Mouse (Mus musculus) naive thymus-derived CD4-positive, alpha-beta T cell, adult 2 months (primary cell): ENCODE results near the gene Zbtb40.

Experiments used
- DNase-seq: peaks from one replicate; pipeline ENCODE4 v3.0.0-alpha.2; 2011; ENCODE audit warnings: low read depth

Gene Zbtb40

GRCm38 (mm10) chr4:137033115-137033887, 15.3 kb downstream of the Zbtb40 start:
- no peak for DNase-seq

DNA sequence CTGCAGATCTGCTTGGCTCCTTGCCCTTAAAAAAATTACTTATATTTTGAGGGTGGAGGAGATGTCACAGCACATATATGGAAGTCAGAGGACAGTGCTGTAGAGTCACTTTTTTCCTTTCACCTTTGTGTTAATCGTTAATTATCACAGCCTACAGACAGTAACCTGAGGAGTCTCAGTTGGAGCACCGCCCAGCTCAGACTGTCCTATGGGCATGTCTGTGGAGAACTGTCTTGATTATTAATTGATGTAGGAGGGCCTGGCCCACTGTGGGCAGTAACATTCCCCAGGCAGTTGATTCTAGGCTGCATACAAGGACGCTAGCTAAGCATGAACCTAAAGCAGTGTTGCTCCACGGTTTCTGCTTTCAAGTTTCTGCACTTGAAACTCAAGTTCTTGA, 16.1 kb downstream of the Zbtb40 start:
- DNase-seq = no peak

DNA sequence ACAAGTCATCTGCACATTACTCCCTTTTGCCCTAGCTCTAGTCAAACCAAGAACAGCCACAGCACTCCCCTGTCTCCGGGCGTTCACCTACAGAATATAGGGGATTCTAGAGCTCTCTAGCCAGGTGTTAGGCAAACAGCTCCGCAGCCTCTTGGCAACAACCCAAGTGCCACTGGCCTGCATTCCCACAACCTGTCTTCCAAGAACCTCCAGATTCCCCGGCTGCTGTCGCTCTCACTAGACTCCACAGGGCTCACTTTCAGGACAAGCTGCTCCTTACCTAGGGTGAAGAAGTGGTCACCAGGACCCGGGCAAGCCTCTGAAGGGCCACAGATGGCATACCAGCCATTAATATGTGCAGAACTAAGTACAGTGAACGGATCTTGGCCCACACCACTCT, 17.3 kb downstream of the Zbtb40 start:
- no peak for DNase-seq

- DNase-seq = no peak
Observed at GRCm38 (mm10) chr4:137029348-137029747, 19.3 kb downstream of the Zbtb40 start.

- DNase-seq = no peak
Observed at GRCm38 (mm10) chr4:137027051-137027450, 21.6 kb downstream of the Zbtb40 start.

GRCm38 (mm10) chr4:137025570-137025969, 23.0 kb downstream of the Zbtb40 start:
- DNase-seq = no peak

- no peak for DNase-seq
Observed at GRCm38 (mm10) chr4:137025133-137025532, 23.5 kb downstream of the Zbtb40 start.

- DNase-seq = no peak
Observed at GRCm38 (mm10) chr4:137020065-137020464, 28.5 kb downstream of the Zbtb40 start.

DNA sequence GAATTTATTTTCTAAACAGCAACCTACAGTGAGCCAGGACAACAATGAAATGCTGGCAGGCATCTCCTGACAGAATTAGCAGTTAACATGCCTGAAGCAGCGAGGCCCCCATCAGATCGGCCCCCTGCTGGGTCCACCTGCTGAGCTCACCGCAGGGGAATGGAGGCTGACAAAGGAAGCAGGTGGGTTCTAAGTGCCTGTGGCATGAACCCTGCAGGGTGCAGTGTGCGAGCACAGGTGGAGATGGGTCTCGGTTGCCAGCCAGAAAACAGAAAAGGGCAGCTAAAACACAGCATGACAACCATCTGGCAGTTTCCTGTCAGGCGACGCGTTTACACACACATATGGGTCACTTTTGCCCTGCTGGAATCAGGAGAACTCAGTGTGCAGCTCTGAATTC, 32.7 kb downstream of the Zbtb40 start:
- no peak for DNase-seq

GRCm38 (mm10) chr4:137015476-137015856, 33.1 kb downstream of the Zbtb40 start:
- DNase-seq = no peak

DNA sequence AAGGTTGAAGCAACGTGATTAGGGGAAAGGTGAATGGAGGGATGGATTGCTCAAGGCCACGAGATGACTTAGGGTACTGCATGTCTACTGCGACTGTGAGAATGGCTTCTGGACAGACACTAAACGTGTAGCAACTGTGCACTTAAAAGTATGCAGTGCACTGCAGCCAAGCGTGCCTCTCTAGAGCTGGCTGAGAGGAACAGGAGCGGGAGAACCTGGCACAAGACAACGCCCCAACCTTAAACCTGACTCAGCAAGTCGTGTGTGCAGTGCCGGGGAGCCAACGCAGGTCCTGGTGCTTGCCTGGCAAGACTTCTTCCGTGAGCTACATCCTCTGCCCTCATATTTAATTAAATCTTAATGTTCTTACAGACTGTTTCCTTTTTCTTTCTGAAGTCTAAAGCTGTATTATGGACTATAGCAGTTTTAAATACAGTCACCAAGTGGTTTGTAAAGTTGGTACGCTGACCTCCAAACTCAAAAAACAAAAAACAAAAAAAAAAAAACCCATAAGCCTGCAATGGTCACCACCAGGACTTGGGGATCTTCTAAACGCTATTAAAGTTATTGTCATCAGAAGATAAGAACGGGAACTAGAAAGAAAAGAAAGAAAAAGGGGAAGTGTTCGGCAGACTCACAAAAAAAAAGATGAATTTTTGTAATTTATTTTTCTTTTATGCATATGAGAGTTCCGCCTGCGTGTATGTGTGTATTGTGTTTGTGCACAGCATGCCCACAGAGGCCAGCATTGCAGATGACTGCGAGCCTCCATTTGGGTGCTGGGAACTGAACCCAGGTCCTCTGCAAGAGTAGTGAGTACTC, 33.7 kb downstream of the Zbtb40 start:
- DNase-seq = no peak

DNA sequence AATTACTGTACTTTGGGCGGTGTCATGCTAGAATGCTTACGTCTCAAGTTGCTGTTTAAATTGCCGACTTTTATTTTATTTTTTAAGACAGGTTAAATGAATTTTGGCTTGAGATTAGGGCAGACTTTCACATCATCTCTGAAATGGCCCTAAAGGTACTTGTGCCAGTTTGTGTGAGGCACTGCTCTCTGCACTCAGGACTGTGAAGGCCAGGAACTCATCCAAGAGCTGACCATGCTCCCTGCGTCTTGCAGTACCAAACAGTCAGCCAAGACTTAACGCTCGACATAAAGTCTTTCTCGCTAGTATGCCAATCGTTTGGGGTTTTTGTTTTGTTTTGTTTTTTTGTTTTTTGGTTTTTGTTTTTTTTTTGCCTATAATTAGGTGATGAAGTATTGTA, 34.5 kb downstream of the Zbtb40 start:
- DNase-seq = no peak

- no peak for DNase-seq
Observed at GRCm38 (mm10) chr4:137006966-137007365, 41.6 kb downstream of the Zbtb40 start.

- DNase-seq = no peak
Observed at GRCm38 (mm10) chr4:137001825-137002224, 46.8 kb downstream of the Zbtb40 start.

- no peak for DNase-seq
Observed at GRCm38 (mm10) chr4:137001020-137001419, 47.6 kb downstream of the Zbtb40 start.

- no peak for DNase-seq
Observed at GRCm38 (mm10) chr4:136998371-136998770, 50.2 kb downstream of the Zbtb40 start.

GRCm38 (mm10) chr4:136997723-136998345, 50.8 kb downstream of the Zbtb40 start:
- DNase-seq = no peak

DNA sequence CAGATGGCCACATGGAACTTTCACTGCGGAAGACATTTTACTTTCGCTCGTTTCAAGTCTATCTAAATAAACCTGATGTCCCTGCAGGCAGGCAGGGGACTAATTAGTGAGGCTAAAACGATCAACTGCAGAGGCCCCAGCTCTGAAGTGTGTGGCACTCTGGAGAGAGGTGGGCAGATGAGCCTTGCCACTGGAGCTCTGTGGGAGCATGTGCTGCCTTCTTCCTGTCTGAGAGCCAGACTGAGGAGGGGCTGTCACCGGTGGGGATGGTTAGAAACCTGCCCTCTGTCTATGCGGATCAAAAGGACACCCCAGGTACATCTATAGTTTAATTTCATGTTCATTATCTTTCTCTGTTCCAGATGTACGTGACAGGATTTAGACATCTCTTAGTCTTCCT, 51.7 kb downstream of the Zbtb40 start:
- DNase-seq = no peak

DNA sequence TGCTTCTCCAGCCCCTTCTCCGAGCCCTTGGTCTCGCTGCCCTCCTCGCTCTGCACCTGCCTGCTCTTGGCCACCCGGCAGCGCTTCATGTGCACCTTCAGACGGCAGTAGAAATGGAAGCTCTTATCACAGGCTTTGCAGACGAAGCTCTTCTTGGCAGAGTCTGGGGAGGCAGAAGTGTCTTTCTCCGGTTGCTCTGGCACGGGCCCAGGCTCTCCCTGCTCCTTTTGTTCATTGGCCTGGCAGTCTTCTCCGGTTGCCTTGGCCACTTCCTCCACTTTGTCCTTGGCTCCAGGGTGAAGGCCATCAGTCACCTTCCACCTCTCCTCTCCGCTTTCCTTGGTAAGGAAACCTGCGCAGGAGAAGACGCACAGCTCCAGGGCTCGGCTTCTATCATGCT, 53.2 kb downstream of the Zbtb40 start:
- DNase-seq = no peak

DNA sequence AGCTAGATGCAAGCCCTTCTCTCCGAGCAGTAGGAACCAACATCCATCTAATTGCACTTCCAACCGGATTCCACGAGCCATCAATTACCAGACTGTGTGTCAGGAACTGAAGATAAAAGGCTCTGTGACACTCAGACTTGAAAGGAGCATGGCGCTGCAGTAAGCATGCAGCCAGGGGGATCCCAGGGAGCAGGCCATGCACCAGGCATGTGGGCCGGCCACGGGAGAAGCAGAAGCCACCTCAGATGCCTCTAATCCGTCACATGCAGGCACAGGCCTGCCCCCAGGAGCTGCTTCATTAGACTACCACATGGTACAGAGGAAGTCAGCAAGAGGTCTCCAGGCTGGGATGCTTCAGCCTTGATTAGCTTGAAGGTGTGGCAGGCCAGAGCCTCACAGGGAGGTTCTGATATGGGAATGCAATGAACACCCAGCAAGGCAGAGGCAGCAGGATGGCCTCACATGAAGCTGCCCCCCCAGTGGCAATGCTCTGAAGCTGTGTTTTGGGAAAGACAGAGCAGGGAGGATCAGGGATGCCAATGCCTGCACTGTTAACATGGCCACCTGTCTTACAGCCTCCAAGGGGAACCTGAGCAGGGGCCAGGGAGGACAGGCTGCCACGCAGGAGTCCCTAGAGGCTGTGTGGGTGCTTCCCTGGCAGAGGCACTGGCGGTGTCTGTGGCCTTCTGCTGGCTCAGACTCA, 66.5 kb downstream of the Zbtb40 start:
- no peak for DNase-seq

DNA sequence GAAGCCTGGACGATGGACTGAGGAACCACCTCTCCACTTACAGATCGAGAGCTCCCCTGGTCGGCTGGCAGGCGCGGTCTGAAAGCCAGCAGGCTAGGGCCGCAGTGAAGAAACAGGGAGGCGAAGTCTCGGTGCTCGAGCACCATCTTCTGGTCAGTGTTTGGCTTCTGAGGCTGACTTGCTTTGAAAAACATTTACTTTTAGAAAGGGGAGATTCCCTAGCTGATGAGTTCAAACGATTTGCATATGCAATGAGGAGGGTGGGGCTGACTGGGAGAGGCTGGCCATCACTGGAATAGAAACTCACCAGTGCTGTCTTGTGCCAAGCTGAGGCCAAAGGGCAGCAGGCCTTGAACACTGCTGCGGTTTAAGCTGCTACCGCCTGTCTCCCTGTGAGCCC, 67.3 kb downstream of the Zbtb40 start:
- DNase-seq = no peak

GRCm38 (mm10) chr4:136980921-136981320, 67.7 kb downstream of the Zbtb40 start:
- no peak for DNase-seq
